Mouse (Mus musculus) ES-E14 (cell line): ENCODE results near the gene Asns. TPM values are rescaled to one million over a fixed set of nuclear protein-coding genes. Genes with fewer than 3 reads are reported as not detected.

Source experiments
- DNase-seq: peaks from one replicate; pipeline ENCODE4 v3.0.0-alpha.2; 2013; ENCODE audit warnings: low read depth, low spot score
- H3K27ac ChIP-seq: 2 replicates; pipeline ENCODE4 v1.5.1; 2012; ENCODE audit warnings: low read depth, mild to moderate bottlenecking, low read length, moderate library complexity, mixed read lengths; ENCODE audit not compliant: poor library complexity, insufficient read depth, severe bottlenecking
- H3K36me3 ChIP-seq: 2 replicates; pipeline ENCODE4 v1.6.1; 2012; ENCODE audit warnings: mild to moderate bottlenecking, low read length, moderate library complexity, mixed read lengths; ENCODE audit not compliant: control insufficient read depth, poor library complexity, insufficient read depth, severe bottlenecking
- H3K4me1 ChIP-seq, 2 experiments: fragments of 150-350 bp in 1 of 2; sonication (generic) in 1 of 2; 2 replicates each; pipeline ENCODE4 v1.6.1; 2012; ENCODE audit warnings: low read length in 2 of 2, mild to moderate bottlenecking in 1 of 2, mixed read lengths in 1 of 2; ENCODE audit not compliant: control insufficient read depth in 2 of 2, insufficient read depth in 2 of 2, poor library complexity in 1 of 2
- H3K4me3 ChIP-seq, 2 experiments: fragments of 150-350 bp in 1 of 2; sonication (generic) in 1 of 2; 2 replicates each; pipeline ENCODE4 v1.5.1; 2012; ENCODE audit warnings: low read length in 2 of 2, low read depth in 1 of 2, mild to moderate bottlenecking in 1 of 2, mixed read lengths in 1 of 2; ENCODE audit not compliant: insufficient read depth in 1 of 2, poor library complexity in 1 of 2, severe bottlenecking in 1 of 2
- H3K9ac ChIP-seq: 2 replicates; pipeline ENCODE4 v1.6.1; 2012; ENCODE audit warnings: low read depth, mild to moderate bottlenecking, low read length, mixed read lengths; ENCODE audit not compliant: poor library complexity, insufficient read depth, severe bottlenecking
- H3K9me3 ChIP-seq: fragments of 150-350 bp; sonication (generic); 2 replicates; pipeline ENCODE4 v1.6.1; 2012; ENCODE audit warnings: low read depth, mild to moderate bottlenecking, low read length; ENCODE audit not compliant: control insufficient read depth, insufficient read depth
- CHD2 ChIP-seq: IDR thresholded peaks from 2 replicates; pipeline ENCODE4 v1.6.1; 2014; ENCODE audit warnings: mild to moderate bottlenecking, low read depth, low read length, inconsistent platforms
- HCFC1 ChIP-seq: IDR thresholded peaks from 2 replicates; pipeline ENCODE4 v1.6.1; 2012; ENCODE audit warnings: low read length, inconsistent platforms, borderline replicate concordance; ENCODE audit not compliant: insufficient read depth
- MAFK ChIP-seq: IDR thresholded peaks from 2 replicates; pipeline ENCODE4 v1.6.1; 2014; ENCODE audit warnings: mild to moderate bottlenecking, low read depth, low read length, inconsistent platforms; ENCODE audit not compliant: insufficient read depth
- ZC3H11A ChIP-seq: IDR thresholded peaks from 2 replicates; pipeline ENCODE4 v1.6.1; 2012; ENCODE audit warnings: low read depth, mild to moderate bottlenecking, inconsistent platforms, low read length, borderline replicate concordance
- ZNF384 ChIP-seq: IDR thresholded peaks from 2 replicates; pipeline ENCODE4 v1.6.1; 2012; ENCODE audit warnings: low read depth, low read length, inconsistent platforms
- in situ Hi-C, 2 experiments: fragments of 600-800 bp; cut with MboI; formaldehyde crosslinking; loops; one replicate each; pipeline ENCODE4 v1.15.1; 2025; ENCODE audit warnings: low sequenced_read_pairs in 2 of 2, inconsistent platforms in 1 of 2; ENCODE audit not compliant: unreplicated experiment in 2 of 2
- total RNA-seq: library from RNA; depleted of rRNA; stranded (reverse); fragments of 300-350 nt; gene quantifications from 2 replicates; pipeline ENCODE4 v1.2.3, GENCODE M21; 2012

Asns gene
- total RNA-seq, 1 experiment: 241 TPM

DNA sequence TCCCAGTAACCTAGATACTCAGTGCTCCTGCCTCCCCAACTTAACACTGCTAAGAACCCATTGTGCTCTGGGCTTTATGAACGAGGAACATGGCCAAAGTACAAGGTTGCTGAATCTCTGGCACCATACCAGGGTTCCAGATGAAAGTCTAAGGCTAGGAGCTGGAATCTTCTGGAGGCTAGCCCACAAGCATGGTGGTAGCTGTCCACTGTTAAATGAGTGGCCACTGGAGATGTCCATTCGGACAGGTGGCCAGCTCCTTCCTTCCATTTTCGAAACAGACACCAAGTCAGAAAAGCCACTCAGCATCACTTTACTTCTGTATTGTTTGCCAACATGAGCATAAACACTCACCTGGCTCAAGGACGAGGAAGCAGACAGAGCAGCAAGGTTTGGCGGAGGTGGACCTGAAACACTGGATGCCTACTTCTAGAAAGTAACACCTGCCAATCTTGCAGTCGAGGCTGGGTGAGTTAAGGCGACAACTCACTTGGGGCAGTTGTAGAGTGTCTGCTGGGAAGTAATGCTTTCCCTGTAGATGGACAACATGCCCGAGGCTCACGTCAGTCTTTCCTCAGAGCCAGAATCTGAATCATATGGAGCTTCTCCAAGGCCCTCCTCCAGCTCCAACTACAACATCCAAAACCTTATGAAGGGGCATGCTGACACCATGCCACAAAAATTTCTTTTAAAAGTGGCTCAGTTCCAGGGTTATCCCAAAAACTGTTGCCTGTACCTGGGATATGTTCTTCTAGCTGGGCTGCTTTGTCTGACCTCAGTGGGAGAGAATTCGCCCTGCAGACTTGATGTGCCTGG, 20.4 kb downstream of the Asns start:
- H3K9me3 ChIP-seq: no peaks in the 10 kb centered on the region
- peaks cover 19% of the 10 kb centered on the region for H3K36me3 ChIP-seq
- TF ChIP-seq ZC3H11A (no peak), HCFC1 (no peak), MAFK (no peak), ZNF384 (no peak), CHD2 (no peak)
- H3K4me1 ChIP-seq: no peaks in the 10 kb centered on the region
- no peak for DNase-seq
- no peak overlapping the region for H3K27ac ChIP-seq
- H3K4me3 ChIP-seq: no peak overlapping the region
- in situ Hi-C loops: loop anchor here (25.0 kb wide), 1 partner anchor 735 kb away; no protein-coding TSS in a partner anchor
- no peak overlapping the region for H3K9ac ChIP-seq

DNA sequence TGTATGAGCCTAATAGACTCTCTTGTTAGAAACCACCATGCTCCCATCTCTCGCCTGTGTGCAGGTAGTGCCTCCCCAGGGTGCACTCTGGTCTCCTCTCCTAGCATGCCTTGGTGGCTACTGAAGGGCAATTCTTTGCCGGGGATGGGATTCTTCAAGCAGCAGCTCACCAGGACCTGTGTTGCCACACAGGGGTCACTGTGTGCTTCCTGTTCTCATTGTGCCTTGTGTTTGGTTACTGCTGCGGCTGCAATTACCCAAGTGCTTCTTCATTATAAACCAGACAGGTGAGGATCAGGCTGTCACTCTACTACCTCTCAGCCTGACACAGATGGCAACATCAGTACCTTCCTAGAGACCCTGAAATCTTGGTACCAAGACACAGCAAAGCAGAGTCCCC, 21.6 kb downstream of the Asns start:
- no peaks in the 10 kb centered on the region for H3K9me3 ChIP-seq
- no peak for DNase-seq
- no peak overlapping the region for H3K9ac ChIP-seq
- H3K4me3 ChIP-seq: no peak overlapping the region
- H3K36me3 ChIP-seq: peaks cover 12% of the 10 kb centered on the region
- no peak overlapping the region for H3K27ac ChIP-seq
- TF ChIP-seq CHD2: no peak
- TF ChIP-seq ZNF384: no peak
- no peak for TF ChIP-seq ZC3H11A
- no peak for TF ChIP-seq HCFC1
- TF ChIP-seq MAFK: no peak
- in situ Hi-C loops: loop anchor here (25.0 kb wide), 1 partner anchor 734 kb away; no protein-coding TSS in a partner anchor
- no peaks in the 10 kb centered on the region for H3K4me1 ChIP-seq

DNA sequence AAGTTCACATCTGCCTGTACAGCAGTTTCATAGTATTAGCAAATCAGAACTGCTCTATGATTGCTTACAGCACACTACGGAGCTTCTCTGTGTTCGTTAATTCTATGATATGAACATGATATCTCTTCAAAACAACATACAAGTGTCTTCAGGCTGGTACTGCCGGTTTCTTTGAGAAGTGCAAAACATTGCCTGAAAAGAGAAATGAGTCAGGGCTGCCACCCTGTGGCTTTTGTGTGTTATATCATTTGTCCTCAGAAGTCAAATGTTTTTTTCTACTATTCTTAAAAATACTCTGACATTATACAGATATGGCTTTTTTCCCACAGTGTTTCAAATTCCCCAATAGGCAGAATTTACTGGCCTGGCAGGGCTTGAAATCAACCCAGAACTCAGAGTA, 22.5 kb downstream of the Asns start:
- no peak overlapping the region for H3K9ac ChIP-seq
- H3K36me3 ChIP-seq: peaks cover 10% of the 10 kb centered on the region
- no peaks in the 10 kb centered on the region for H3K4me1 ChIP-seq
- no peaks in the 10 kb centered on the region for H3K9me3 ChIP-seq
- no peak for DNase-seq
- H3K4me3 ChIP-seq: no peak overlapping the region
- TF ChIP-seq MAFK: no peak
- no peak for TF ChIP-seq CHD2
- no peak for TF ChIP-seq ZNF384
- in situ Hi-C loops: loop anchor here (25.0 kb wide), 1 partner anchor 733 kb away; no protein-coding TSS in a partner anchor
- H3K27ac ChIP-seq: no peak overlapping the region

DNA sequence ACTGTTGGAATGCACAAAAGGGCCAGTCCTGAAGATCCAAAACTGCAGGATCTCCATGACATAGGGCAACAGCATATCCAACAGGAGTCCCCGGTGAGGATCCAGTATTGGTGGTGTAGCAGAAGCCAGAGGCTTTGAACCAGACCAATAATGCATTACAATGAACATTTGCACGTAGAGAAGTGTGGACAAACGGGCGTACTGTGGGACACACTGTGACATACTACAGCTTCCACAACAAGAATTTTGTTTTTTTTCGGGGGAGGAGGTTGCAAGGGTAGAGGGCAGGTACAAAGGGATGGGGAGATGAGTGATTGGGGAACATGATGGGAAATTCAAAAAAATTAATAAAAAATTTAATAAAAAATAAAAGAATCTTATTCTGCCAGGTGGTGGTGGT, 23.3 kb downstream of the Asns start:
- H3K27ac ChIP-seq: no peak overlapping the region
- no peaks in the 10 kb centered on the region for H3K9me3 ChIP-seq
- in situ Hi-C loops: loop anchor here (25.0 kb wide), 1 partner anchor 732 kb away; no protein-coding TSS in a partner anchor
- peaks cover 5% of the 10 kb centered on the region for H3K36me3 ChIP-seq
- no peak for DNase-seq
- H3K4me1 ChIP-seq: no peaks in the 10 kb centered on the region
- TF ChIP-seq ZC3H11A (no peak), CHD2 (no peak), HCFC1 (no peak)
- no peak overlapping the region for H3K4me3 ChIP-seq
- H3K9ac ChIP-seq: no peak overlapping the region
